Mouse (Mus musculus): ENCODE measurements at regions not wholly inside any gene's neighbourhood (a gene's known extent, or its start where the extent isn't known, plus 50 kb on each side); places are given as distances from the start of the nearest gene placed in this dataset.

DNA sequence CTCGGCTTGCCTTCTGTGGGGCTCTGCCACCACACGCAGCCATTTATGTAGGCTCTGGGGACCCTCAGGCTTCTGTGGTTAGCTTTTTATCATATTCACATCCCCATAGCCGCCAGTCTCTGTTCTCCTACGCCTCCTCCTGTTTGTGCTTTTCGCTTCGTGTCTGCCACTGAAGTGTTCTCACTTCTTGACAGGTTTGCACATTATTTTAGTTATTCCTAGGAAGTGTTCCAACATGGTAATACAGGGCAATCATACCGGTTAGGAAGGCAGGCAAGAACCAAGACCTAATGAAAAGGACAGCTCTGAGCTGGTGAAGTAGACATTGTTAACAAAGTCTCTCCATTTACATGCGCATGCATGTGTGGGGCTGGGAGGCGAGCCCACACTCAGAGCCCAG lies 120.1 kb upstream of the Arid2 start:
- Histone ChIP-seq H3K4me2 (replicated peaks) (no peak overlapping the region), H3K4me1 (peaks cover 10% of the 10 kb centered on the region), H3K9me3 (replicated peaks) (no peaks in the 10 kb centered on the region), H3K27ac (replicated peaks) (no peak overlapping the region), H3K4me3 (replicated peaks) (no peak overlapping the region), H3K36me3 (no peaks in the 10 kb centered on the region), H3K27me3 (no peaks in the 10 kb centered on the region), H3K9ac (no peak overlapping the region)
- no peak for ATAC-seq (ENCODE audit: insufficient number of reproducible peaks, low FRiP score, low TSS enrichment, low read depth)
- 56% methylated on average over 9 of the region's 9 CpGs for WGBS

DNA sequence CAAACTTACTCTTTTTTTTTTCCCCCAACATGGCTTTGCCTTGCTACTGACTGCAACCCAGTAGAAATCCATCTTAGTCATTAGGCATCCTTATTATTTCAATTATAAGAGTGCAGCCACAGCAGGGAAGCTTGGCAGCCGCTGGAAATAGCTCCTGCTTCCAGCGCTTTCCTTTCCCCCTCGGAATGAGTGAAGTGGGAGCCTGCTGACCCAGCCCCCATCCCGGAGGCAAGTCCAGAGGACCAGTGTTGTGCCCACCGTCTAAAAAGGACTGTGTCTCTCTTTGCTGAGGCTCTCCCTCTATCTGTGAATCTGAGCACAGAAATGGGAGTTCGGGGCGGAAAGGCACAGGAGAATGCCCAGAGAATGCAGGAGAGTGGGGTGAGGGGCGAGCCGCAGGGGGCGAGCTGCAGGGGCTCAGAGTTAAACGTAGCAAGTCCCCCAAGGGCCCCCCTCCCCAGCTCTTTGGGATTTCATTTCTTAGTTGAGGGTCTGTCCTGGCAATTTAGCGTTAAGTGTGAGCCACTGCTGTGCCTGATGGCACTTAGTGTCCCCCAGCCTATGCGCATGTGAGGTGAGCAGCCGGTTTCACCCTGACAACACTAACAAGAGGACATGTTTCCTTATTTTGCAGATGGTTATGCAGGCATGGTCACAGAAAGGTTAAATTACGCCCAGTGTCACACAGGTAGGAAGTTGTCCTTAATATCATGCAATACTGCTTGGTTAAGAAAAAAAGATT lies 117.4 kb upstream of the Arid2 start:
- no peak for ATAC-seq (ENCODE audit: insufficient number of reproducible peaks, low FRiP score, low TSS enrichment, low read depth)
- Histone ChIP-seq H3K4me1 (peaks cover 19% of the 10 kb centered on the region), H3K9ac (no peak overlapping the region), H3K4me2 (replicated peaks) (peak overlapping the region; percentile 41; the same call in 1 of the 2 replicates), H3K27ac (replicated peaks) (no peak overlapping the region), H3K4me3 (replicated peaks) (0 out of 2 replicates have a peak overlapping the region, but pooled peaks have one; percentile 16), H3K9me3 (replicated peaks) (no peaks in the 10 kb centered on the region), H3K27me3 (no peaks in the 10 kb centered on the region), H3K36me3 (no peaks in the 10 kb centered on the region)
- 13% methylated on average over 15 of the region's 15 CpGs for WGBS

DNA sequence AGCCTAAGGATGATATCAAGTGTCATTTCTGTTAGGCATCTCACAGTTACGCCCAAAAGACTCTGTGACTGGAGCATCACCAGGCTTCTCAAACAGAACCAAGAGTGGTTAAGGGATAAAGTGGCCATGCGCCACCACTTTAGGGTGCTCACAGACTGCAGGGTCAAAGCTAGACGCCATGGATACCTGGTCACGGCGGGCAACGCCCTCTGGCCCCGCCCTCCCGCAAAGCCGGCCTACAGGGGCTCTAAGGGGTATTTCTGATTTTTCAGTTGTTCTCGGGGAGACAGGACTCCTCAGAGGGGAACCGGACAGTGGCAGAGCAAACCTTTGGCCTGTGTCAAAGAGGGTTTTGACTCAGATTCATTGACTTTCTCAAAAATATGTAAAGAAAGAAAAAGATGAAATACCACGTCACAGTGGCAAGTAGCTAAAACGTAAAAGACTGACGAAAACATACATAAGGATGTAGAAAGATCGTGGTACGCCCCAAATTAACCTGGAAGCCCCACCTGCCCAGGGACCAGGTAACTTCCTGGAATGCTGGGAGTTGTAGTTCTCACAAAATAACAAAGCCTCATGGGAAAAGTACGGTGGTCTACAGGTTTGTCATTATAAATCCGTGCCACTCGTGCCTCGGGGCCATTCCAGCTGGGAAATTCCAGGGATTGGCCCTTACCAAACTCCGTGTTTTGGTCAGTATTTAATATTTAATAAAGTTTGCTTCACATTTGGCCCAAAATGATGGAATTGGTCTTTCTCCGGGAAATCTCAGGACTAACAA lies 116.1 kb upstream of the Arid2 start:
- WGBS = 14% methylated on average over 22 of the region's 22 CpGs
- Histone ChIP-seq H3K27me3 (no peaks in the 10 kb centered on the region), H3K9me3 (replicated peaks) (no peaks in the 10 kb centered on the region), H3K4me3 (replicated peaks) (peak overlapping the region; percentile 38), H3K4me1 (peaks cover 19% of the 10 kb centered on the region), H3K9ac (no peak overlapping the region), H3K4me2 (replicated peaks) (peak overlapping the region; percentile 52), H3K36me3 (no peaks in the 10 kb centered on the region), H3K27ac (replicated peaks) (0 out of 2 replicates have a peak overlapping the region, but pooled peaks have one; percentile 17)
- peak; percentile 39 for ATAC-seq (ENCODE audit: insufficient number of reproducible peaks, low FRiP score, low TSS enrichment, low read depth)

DNA sequence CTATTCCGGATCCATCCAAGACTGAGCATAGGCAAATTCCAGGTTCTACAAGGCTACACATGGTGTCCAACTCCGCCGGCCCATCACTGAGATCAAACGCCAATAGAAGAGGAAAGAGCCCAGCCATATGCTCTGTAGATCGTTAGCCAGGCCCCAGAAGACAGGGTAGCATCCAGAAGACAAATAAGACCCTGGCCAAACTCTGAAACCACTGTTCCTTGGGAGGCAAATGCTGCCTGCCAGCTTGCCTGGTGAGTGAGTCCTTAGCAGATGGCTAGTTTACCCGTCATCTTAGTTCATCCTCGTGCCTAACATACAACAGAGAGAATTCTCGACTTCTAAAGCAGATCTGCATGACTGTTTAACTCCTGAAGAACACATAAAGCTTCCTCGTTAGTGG lies 109.4 kb upstream of the Arid2 start:
- no peaks in the 10 kb centered on the region for H3K36me3 ChIP-seq
- H3K27ac ChIP-seq (replicated peaks) = no peak overlapping the region; the same call in 1 of the 2 replicates
- H3K4me3 ChIP-seq (replicated peaks) = no peak overlapping the region
- H3K9ac ChIP-seq = no peak overlapping the region
- WGBS = 59% methylated on average over 9 of the region's 9 CpGs
- no peak overlapping the region for H3K4me2 ChIP-seq (replicated peaks)
- H3K27me3 ChIP-seq = no peaks in the 10 kb centered on the region
- no peak for ATAC-seq (ENCODE audit: insufficient number of reproducible peaks, low FRiP score, low TSS enrichment, low read depth)
- peaks cover 12% of the 10 kb centered on the region for H3K4me1 ChIP-seq
- H3K9me3 ChIP-seq (replicated peaks) = no peaks in the 10 kb centered on the region

DNA sequence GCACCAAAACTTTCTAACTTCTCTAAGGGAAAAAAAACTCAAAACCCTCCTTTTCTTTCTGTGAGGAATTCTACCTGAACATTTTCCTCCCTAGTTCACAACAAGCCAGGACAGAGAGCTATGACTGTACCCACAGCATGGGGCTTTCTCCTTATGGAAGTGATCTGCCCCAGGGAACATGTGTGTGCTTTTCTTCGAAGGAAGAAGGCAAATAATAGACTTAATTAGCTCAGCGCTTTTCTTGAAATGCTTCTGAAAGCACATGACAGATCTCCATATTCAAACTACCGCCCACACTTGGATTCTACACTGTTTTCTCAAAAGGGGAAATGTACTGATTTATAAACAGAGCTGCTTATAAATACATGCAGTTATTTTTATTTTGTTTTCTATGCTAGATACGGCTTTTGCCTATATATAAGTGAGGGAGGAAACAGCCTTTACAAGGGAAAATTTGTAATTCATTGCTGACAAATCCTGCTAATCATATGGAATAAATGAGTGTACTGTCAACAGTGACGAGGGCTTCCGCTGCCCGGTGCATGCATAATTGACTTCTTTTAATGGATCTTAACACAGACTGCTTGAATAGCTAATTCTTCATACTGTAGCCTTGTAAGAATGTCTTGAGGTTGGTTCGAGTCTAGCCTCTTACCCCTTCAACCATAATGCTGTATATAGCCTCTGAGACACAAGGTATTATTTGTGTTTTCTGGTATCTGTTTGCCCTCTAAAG lies 108.8 kb upstream of the Arid2 start:
- no peak overlapping the region for H3K4me3 ChIP-seq (replicated peaks)
- no peak for ATAC-seq (ENCODE audit: insufficient number of reproducible peaks, low FRiP score, low TSS enrichment, low read depth)
- 46% methylated on average over 8 of the region's 8 CpGs for WGBS
- H3K27me3 ChIP-seq = no peaks in the 10 kb centered on the region
- H3K9me3 ChIP-seq (replicated peaks) = no peaks in the 10 kb centered on the region
- H3K4me1 ChIP-seq = peaks cover 11% of the 10 kb centered on the region
- H3K4me2 ChIP-seq (replicated peaks) = no peak overlapping the region
- no peaks in the 10 kb centered on the region for H3K36me3 ChIP-seq
- H3K9ac ChIP-seq = no peak overlapping the region
- no peak overlapping the region; the same call in 1 of the 2 replicates for H3K27ac ChIP-seq (replicated peaks)

DNA sequence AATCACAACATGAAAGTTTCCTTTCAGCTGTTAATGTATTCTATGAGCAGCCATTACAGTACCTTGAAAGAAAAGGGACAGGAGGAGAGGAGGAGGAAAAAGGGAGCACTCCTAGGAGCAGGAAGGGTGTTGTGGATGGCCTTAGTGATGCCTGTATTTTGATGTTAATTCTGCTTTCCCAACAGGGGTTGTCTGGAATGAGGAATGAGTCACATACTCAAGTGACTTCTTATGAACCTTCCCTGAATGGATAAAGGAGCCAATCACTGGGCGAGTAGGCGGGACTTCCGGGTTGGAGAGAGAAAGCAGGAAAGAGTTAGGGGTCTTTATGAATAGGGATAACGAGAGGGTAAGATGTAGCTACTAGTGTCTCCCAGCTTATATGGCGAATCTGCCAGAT lies 107.8 kb upstream of the Arid2 start:
- ATAC-seq (ENCODE audit: insufficient number of reproducible peaks, low FRiP score, low TSS enrichment, low read depth) = no peak
- WGBS = 85% methylated on average over 5 of the region's 5 CpGs

DNA sequence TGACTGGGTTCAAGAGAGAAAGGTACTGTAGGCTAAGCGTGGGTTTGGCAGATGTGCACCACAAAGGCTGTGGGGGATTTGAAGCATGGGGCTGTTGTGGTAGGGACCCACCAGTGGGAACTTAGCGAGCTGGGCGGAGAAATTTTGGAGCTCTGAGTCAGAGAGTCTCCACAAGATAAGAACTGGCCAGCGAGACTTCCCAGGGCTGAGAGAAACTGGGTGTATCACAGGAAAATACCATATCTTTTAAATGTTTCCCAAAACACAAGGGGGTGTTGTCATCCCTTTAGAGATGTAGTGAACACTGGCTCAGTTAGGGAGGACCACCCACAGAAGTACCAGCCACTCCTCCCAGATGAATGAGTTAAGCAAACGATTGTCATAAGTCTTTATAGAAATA lies 107.3 kb upstream of the Arid2 start:
- Histone ChIP-seq H3K9me3 (replicated peaks) (no peaks in the 10 kb centered on the region), H3K4me1 (peaks cover 4% of the 10 kb centered on the region; the same call in 1 of the 2 replicates), H3K4me2 (replicated peaks) (no peak overlapping the region), H3K9ac (no peak overlapping the region), H3K36me3 (no peaks in the 10 kb centered on the region), H3K4me3 (replicated peaks) (no peak overlapping the region), H3K27ac (replicated peaks) (no peak overlapping the region), H3K27me3 (no peaks in the 10 kb centered on the region)
- no peak for ATAC-seq (ENCODE audit: insufficient number of reproducible peaks, low FRiP score, low TSS enrichment, low read depth)
- WGBS = 77% methylated on average over 5 of the region's 5 CpGs

More for the DNA sequence above, 107.8 kb upstream of the Arid2 start:
- Histone ChIP-seq H3K36me3 (no peaks in the 10 kb centered on the region), H3K27ac (replicated peaks) (no peak overlapping the region), H3K4me2 (replicated peaks) (no peak overlapping the region), H3K4me3 (replicated peaks) (no peak overlapping the region), H3K9me3 (replicated peaks) (no peaks in the 10 kb centered on the region), H3K27me3 (no peaks in the 10 kb centered on the region), H3K4me1 (peaks cover 4% of the 10 kb centered on the region; the same call in 1 of the 2 replicates), H3K9ac (no peak overlapping the region)

DNA sequence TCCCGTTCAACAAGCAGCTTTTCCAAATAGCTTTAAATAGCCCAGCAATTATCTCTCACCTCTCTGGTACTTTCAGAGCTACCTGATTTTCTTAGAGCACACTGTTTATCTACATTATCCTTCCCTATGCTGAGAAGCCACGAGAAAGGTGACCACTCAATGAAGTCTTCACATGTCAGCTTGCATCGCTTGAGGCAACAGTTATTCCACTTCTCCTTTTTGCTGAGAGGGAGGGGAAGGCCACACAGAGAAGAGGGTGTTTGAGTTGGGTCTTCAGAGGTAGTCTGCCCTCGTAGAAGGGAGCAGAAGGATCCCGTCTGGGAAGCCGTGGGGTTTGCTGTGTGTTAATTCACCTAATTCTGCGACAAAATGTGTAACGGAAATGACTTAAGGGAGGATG lies 106.3 kb upstream of the Arid2 start:
- 85% methylated on average over 8 of the region's 8 CpGs for WGBS
- no peaks in the 10 kb centered on the region for H3K9me3 ChIP-seq (replicated peaks)
- ATAC-seq (ENCODE audit: insufficient number of reproducible peaks, low FRiP score, low TSS enrichment, low read depth) = no peak
- no peak overlapping the region for H3K27ac ChIP-seq (replicated peaks)
- no peak overlapping the region for H3K4me2 ChIP-seq (replicated peaks)
- H3K4me1 ChIP-seq = peaks cover 7% of the 10 kb centered on the region; the same call in 1 of the 2 replicates
- H3K36me3 ChIP-seq = no peaks in the 10 kb centered on the region
- no peak overlapping the region for H3K9ac ChIP-seq
- H3K27me3 ChIP-seq = no peaks in the 10 kb centered on the region
- no peak overlapping the region for H3K4me3 ChIP-seq (replicated peaks)

DNA sequence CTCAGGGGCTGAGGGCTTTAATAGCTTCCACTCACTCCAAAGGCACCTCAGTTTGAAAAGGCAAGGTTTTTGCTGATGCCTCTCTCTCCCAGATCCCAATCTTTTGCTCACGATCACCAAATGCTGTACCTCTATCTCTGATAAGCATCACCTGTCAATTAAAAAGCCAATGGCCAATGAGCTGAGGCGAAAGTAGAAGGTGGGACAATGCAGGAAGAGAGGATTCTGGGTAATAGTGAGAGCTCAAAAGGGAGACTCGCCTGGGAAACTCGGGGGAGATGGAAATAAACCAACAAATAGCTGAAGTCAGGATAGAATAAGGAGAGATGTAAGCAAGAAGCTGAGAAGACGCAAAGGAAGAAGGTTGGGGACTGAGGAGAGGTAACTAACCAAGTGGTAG lies 105.0 kb upstream of the Arid2 start:
- 84% methylated on average over 5 of the region's 5 CpGs for WGBS
- Histone ChIP-seq H3K4me3 (replicated peaks) (no peak overlapping the region), H3K36me3 (no peaks in the 10 kb centered on the region), H3K9ac (no peak overlapping the region), H3K4me1 (peaks cover 7% of the 10 kb centered on the region; the same call in 1 of the 2 replicates), H3K9me3 (replicated peaks) (no peaks in the 10 kb centered on the region), H3K27ac (replicated peaks) (no peak overlapping the region), H3K4me2 (replicated peaks) (no peak overlapping the region), H3K27me3 (no peaks in the 10 kb centered on the region)
- ATAC-seq (ENCODE audit: insufficient number of reproducible peaks, low FRiP score, low TSS enrichment, low read depth) = no peak

DNA sequence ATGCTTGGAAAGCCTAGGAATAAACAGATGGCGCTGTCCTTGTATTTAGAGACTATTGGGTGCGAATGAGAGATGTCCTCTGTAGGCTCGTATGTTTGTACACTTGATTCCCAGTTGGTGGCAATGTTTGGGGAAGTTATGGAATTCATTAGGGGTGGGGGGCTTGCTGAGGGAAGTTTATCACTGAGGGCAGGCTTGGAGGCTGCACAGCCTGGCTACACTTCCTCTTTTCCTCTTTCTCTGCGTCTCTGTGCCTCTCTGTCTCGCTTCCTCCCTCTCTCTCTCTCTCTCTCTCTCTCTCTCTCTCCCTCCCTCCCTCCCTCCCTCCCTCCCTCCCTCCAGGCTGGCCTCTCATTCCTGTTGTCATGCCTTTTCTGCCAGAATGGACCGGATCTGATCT lies 104.2 kb upstream of the Arid2 start:
- no peaks in the 10 kb centered on the region for H3K27me3 ChIP-seq
- H3K36me3 ChIP-seq = no peaks in the 10 kb centered on the region
- 69% methylated on average over 5 of the region's 6 CpGs for WGBS
- ATAC-seq (ENCODE audit: insufficient number of reproducible peaks, low FRiP score, low TSS enrichment, low read depth) = no peak
- H3K9me3 ChIP-seq (replicated peaks) = no peaks in the 10 kb centered on the region
- no peak overlapping the region for H3K4me3 ChIP-seq (replicated peaks)
- peaks cover 3% of the 10 kb centered on the region; the same call in 1 of the 2 replicates for H3K4me1 ChIP-seq
- H3K4me2 ChIP-seq (replicated peaks) = no peak overlapping the region
- H3K27ac ChIP-seq (replicated peaks) = no peak overlapping the region
- no peak overlapping the region for H3K9ac ChIP-seq

DNA sequence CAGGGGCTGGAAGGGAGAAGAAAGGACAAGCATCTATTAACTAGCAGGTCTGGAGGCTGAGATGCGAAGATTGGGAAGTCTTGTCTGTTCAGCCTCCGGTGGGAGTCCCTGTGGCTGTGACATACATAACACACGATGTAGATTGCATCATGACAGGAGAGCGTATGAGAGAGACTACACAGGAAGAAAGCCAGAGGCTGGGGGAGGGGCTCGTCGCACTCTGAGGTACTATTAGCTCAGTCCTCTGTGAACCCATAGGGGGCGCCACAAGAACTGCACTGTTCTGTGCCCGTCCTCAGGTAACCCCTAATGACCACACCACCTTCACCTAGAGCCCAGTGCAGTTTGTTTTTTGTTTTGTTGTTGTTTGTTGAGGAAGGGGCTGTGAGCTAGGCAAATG lies 102.7 kb upstream of the Arid2 start:
- Histone ChIP-seq H3K9ac (no peak overlapping the region), H3K4me1 (peaks cover 3% of the 10 kb centered on the region; the same call in 1 of the 2 replicates), H3K4me2 (replicated peaks) (no peak overlapping the region), H3K36me3 (no peaks in the 10 kb centered on the region), H3K27me3 (no peaks in the 10 kb centered on the region), H3K27ac (replicated peaks) (no peak overlapping the region), H3K9me3 (replicated peaks) (no peaks in the 10 kb centered on the region), H3K4me3 (replicated peaks) (no peak overlapping the region)
- ATAC-seq (ENCODE audit: insufficient number of reproducible peaks, low FRiP score, low TSS enrichment, low read depth) = peak; percentile 7; the same call in 1 of the 2 replicates
- WGBS = 64% methylated on average over 8 of the region's 8 CpGs

Measured in embryonic facial prominence, embryonic 15.5 days (tissue).